Mouse (Mus musculus) common myeloid progenitor, adult 5-6 weeks (primary cell): ENCODE measurements around the gene Agap1. TPM values are rescaled to one million over a fixed set of nuclear protein-coding genes. Genes with fewer than 3 reads are reported as not detected.

Experiments used
- ATAC-seq: replicated peaks from 2 replicates; pipeline ENCODE4 v1.8.0; 2016; ENCODE audit warnings: low read depth, mild to moderate bottlenecking, moderate TSS enrichment, inconsistent platforms; ENCODE audit not compliant: poor library complexity, severe bottlenecking
- total RNA-seq: library from RNA; stranded (forward); fragments of 200-1000, 187-1606 nt; gene quantifications from 2 replicates; pipeline ENCODE4 v1.2.3, GENCODE M21; 2017

Gene Agap1
- total RNA-seq, 1 experiment from 2014 or later, result 14.2 TPM

DNA sequence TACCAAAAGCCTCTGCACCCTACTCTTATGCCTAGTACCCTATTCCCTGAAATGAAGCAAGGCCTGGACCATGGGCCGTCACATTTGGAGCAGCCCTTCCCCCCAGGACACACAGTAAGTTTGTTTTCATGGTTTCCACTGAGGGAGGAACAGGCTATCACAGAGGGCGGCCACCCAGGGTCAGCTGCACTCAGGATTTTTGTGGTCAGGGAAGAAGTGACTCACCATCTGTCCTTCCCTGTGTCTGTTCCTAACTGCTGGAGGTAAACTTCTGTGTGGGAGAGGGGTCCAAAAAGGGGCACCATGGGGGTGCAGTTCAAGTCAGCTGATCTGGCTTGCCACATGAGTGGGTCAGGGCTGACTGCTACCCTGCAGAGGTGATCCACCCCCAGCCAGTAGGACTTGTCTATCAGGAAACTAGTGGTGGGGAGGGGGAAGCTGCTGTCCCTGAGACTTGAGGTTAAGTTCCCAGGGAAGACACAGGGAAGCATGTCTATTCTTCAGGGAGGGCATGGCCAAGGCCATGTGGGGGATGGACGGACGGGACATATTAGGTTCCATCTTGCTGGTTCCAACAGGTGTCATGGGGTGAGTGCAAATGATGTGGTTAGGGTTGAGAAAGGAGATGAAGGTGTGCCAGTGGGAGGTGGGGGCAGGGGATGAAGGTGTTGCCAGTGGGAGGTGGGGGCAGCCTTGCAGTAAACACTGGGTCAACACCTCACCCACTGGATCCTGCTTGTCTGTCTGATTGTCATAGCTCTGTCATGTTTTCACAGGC lies 116.1 kb downstream of the Agap1 start:
- ATAC-seq, result no peak

DNA sequence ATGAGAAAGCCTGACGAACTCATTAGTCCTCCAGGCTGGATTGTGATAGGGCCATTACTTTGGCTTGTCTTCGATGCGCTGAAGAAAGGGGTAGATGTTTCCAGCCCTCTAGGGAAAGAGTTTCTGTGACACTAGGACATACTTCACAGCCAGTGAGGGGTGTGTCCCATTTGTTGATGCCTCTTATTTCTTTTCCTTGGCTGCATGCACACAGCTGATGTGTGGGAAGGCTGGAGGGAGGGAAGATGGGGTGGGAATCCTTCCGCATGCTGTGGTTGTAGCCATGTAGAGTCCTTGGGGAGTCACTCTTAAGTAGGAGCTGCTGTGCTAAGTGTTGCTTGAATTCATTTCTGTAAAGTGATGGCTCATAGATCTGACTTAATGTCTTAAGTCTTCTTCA lies 118.9 kb downstream of the Agap1 start:
- no peak for ATAC-seq

DNA sequence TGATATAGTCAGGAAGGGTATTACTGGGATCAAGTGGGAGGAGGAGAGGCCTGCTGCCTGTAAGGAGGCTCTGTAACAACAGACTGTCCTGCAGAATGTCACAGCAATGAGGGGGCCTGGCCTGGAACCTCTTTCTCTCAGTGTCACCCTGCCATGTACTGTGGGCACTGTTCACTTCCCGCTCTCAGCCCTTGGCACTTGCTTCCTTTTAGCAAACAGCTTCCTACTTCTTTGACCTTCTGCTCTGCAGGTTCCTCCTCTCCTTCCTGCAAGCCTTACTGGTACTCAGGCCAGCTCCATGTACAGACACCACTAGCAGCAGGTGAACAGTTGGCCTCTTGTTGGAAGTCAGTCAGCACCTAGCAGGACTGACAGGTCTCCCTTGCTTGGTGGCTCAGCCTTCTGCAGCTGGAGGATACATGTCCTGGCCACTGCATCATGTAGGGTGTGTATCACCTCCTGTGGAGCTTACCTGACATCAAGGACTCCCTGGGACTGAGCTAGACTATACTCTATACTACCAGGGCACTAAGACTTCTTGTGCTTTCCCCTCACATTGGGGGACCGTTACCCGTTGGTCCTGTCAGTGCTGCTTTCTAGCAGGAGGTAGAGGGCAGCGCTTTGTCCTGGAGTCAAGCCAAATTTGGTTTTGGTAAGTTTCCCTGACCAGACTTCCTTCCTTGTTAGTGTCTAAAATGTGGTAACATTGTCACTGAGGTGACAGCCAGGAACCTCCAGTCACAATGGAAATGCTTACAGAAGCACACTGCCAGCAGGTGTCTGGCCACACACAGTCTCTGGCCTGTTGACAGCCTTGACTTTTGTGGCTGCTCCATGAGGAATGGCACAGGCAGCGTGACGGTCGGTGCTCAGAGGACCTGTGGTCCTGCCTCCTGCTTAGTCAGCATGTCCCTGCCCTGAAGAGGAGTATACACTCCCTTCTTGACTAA lies 120.6 kb downstream of the Agap1 start:
- peak; percentile 51 for ATAC-seq

DNA sequence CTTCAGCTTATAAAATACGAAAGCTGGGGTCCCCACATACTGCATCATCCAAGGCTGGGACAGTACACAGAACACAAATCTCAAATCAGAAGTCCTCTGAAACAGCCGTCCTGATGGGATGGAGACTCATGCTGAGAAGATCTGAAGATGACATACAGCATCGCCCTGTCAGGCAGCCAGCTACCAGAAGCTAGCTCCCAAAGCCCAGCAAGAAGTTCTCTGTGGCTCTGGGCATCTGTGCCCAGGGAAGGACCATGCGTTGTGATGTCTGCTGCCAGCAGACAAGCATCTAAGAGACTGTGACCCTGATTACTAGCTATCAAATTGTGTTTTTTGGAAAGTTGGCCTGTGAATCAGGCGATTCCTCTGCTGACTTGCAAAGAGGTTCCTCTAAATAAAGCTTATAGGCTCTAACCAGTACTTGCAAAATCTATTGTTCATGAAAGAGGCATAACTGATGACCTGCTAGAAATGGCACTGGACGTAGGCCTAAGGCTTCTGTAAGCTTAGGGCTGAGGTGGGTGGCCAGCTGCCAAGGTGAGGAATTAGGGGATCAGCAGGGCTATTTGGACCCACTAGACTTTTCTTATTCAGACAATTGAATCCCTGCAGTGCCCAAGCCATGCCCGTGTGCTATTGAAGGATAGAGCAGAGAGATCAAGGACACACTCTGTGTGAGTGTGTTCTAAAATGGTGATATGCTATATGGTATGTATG lies 121.7 kb downstream of the Agap1 start:
- no peak for ATAC-seq

DNA sequence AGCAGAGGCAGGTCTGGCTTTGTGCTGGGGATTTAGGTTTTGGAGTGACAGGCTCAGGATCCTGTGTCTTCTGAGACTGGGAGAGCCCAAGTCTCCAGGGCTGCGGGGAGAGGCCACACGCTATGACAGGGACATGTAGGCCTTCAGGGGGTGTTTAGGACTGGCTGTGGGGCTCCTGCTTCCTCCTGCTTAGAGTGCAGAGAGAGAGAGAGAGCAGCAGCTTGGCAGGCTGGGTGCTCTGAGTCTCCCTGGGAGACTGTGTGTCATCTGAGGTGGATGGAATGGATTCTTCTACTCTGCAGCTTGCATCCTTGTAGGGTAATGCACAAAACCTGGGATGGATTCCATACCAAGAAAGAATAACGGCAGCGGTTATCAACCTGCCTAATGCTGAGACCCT lies 122.4 kb downstream of the Agap1 start:
- ATAC-seq, result peak; percentile 65

DNA sequence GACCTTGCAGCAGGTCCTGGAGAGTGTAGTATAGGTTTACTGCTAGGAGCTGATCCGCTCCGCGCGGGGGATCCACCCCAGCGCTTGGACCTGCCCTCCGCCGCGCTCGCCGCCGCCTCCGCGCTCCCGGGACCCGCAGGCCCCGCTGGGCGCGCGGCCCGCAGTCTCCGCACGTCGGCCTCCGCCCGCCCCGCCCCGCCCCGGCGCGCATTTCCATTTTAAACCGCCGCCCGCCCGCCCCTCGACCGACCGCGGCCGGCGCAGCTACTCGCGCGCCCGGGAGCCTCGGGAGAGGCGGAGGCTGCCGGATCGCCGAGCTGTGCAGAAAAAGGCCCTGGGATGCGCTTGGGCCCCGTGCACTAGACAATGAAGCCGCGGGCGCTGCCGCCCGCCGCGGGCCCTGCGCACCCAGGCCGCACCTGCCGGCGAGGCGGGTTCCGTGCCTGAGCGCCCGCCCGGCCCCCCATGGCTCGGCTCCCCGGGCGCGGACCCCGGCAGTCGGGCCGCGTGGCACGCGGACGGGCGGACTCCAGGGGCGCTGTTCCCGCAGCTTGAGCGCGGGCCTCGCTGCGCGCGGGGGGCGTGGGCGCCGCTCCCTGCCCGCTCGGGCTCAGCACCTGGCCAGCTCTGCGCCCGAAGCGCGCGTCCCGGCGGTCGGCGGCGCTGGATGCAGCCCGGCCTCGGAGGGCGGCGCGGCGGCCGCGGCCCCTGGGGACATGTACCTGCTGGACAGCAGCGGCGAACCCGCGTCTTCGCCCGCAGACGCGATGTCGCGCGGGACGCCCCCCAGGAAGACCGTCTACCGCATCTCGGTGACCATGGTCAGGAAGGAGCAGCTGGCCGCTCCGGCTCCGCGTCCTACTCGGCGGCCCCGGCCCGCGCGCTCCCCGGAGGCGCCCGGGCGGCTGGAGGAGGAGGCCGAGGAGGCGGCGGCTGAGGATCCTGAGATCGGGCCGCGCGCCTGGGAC lies 125.7 kb downstream of the Agap1 start:
- ATAC-seq, result peak; percentile 43; the same call in 1 of the 2 replicates

DNA sequence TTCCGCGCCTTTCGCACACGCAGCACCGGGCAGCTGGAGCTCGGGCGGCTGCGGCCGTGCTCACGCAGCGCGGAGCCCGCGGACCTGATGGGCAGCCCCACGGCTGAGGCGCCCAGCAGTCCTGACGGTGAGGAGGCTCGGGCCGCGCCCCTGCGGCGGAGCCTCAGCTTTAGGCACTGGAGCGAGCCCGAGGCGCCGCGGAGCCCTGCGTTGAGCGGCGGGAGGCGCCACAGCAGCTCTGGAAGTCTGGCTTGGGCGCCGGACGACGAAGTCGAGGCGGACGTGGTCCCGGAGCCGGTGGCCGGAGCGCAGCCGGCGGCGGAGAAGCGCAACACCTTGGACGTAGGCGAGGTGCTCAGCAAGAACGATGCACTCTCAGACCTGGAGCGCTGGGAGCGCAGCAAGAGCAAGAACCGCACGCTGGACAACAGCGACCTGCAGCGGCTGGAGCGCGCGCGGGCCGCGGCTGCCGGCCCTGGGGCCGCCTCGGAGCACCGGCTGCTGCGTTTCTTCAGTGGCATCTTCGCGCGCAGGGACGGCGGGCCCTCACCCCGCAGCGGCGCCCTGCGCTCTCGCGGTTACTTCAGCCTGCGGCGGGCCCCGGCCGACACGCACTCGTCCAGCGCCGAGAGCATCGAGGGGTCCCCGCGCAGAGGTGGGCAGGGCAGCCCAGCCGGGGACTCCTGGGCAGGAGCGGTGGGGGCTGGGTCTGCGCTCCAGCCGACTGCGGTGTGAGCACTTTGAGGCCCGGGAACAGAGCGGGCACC lies 126.6 kb downstream of the Agap1 start:
- no peak for ATAC-seq

DNA sequence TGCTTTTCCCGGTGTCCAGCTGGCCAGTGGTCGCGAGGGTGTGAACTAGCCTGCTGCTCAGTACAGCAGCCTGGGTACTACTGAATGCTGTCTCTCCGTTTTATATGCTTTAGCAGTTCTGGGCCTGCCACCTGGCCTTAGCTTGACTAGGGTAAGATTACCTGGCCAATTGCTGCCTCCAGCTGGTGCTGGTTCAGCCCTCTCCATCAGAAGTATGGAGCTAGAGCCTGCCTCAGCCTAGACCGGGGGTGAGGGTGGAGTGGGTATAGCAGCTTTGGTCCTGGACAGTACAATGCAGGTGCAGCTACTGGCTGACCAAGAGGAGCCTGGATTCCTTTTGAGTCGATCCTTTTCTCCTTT lies 127.1 kb downstream of the Agap1 start:
- no peak for ATAC-seq

DNA sequence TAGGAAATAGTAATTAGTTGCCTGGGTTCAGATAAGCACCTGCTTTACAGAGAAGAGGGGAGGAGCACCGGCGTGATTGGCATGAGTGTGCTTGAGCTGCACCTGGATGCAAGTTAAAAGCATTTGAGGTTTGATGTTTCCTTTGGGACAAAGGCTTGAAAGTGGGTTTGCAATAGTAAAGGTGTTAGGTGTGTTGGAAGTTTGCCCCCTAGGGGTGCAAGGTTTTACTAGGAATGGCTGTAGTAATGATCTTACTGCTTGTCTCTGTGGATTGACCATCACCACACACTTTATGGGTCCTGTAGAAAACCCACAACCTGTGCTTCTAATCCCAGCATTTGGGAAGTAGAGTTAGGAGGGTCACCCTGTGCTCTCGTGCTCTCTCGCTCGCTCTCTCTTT lies 128.8 kb downstream of the Agap1 start:
- ATAC-seq, result no peak

DNA sequence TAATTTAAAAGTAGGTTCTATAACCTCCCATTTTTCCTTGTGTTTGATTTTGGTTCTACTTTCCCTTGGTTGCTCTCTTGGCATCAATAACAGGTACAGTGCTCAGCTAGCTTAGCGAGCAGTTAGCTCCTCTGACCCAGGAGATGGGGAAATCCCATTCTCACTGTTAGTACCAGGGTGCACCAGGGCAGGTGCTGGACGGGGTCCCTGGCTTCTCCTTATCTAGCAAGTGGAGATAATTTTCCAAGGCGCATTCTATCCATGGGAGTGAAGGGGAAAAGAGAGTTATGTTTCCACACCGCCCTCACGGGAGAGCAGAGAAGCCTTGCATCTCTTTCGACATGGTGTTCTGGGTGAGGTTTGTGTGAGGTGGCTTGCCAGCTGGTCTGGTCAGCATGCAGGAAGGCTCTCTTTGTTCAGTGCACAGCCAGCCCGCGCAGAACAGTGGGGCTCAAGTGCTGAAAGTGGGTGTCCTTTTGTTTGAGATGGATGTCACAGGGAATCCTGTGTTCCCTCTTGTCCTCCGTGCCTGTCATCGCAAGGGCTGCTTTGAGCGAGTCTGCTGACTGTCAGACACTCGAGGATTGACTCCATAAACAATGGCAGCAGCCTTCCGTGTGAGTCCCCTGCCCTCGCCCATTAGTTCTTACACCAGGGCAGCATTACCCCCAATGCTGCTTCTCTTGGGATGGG lies 132.5 kb downstream of the Agap1 start:
- ATAC-seq, result no peak

DNA sequence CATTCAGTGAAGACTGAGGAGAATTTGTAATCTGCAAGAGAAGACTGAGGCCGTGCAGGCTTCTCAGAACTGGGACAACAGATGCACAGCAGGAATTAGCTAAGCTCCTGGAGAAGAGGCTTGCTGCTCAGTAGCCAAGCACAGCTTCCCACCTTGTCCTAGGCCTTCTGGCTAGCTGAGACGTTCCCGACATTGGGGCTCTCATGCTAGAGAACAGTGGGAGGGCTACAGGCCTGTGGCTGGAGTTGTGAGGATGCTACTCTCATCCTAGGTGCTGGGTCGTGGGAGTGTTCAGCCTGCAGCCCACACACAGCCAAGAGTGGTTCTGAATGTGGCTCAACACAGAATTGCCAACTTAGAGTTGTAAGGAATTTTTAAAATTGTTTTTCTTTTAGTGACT lies 133.5 kb downstream of the Agap1 start:
- no peak for ATAC-seq

DNA sequence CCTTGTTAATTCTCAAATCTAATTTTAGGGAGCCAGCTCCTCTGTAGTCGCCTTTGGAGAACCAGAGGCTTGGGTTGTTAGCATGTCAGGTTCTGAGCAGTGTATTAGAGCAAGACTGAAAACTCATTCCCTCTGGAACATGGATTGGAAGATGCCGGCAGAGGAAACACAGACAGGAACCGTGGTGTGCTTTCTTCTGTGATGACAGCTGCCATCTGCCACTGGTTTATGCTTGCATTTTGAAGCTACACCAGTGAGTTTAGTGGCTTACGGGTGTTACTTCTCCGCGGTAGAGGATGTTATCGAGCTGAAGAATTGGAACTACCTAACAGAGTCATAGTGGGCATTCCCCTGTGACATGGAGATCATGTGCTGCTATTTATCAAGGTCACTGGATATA lies 136.4 kb downstream of the Agap1 start:
- no peak for ATAC-seq

DNA sequence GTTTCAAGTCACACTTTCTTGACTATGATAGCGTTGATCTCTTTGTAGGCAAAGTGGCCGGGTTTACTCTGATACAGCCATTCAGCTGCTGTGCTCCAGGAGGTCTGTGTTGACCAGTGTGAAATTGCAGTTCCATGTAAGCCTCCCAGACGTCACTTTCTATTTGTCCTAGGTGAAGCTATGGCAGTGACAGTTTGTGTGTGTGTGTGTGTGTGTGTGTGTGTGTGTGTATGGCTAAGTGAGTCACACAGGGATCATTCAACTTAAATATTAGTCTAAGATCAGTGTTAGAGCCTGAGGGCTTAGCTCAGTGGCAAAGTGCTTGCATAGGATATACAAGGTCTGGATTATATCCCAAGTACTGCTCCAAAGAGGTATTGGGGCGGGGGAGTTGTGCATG lies 138.6 kb downstream of the Agap1 start:
- no peak for ATAC-seq

DNA sequence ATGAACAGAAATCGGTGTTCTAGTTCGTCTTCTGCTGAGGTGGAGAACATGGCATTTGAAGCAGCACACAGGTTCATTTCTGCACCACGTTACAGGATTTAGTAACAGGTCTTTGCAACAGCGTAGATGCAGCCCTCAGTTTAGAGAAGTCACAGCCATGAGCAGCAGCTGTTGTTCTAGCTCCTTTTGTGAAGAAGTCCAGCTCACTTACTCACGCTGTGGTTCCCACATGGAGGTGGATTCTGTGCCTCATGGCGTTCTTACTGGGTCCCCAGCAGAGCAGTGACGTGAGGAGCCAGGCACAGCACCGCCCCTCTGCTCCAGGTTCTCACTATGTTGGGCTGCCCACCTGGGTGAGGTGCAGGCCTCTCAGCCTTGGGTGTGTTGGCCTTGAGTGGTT lies 140.4 kb downstream of the Agap1 start:
- no peak for ATAC-seq

DNA sequence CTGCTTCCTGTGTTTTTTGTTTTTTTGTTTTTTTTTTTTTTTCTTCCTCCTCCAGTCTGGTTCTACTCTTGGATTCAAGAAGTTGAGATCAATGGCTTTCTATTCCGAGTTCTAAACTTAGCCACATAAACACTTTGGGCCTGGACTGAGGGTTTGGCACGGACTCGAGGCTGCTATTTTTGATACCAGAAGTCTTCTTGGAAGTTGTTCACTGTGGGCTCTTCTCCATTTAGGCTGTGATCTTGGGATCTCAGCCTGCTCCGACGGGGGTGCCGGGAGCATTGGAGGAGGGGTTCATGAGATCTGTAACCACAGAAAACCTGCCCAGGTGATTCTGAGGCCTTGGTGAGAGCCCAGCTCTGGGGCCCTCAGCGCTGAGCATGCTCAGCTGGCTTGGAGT lies 140.8 kb downstream of the Agap1 start:
- no peak for ATAC-seq

DNA sequence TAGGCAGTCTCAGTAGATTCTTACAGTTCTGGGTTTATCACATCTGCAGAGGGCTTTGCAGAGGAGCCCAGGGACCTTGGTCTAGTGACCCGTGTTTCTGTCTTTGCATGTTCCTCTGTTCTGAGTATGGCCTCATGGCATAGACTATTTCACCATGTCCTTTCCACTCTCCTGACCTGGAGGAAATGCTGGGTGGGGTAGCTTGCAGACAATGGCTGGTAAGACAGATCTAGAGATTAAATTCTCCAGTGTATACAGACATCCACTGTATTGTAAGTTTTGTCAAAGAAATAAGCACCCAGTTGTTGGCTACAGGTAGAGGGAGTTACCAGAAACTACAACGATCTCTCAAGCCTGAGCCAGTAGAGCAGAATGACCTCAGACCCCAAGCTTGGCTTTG lies 141.6 kb downstream of the Agap1 start:
- ATAC-seq, result no peak

DNA sequence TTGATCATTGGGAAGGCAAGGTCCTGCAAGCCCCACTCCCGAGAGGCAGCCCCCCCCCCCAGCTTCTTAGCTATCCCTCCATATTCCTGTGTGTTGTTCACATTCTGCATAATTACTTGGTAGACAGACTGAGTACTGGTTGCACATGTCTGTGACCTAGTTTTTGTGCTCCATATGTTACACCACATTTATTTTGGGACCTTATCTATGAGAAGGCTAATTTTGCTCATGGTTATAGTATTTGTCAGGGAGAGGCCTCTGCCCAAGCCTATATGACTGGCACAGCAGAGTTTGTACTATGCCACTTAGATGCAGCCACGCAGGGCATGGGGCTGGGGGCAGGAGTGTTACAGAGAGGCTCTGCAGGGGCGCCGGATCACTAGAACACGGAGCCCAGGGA lies 144.3 kb downstream of the Agap1 start:
- no peak for ATAC-seq

DNA sequence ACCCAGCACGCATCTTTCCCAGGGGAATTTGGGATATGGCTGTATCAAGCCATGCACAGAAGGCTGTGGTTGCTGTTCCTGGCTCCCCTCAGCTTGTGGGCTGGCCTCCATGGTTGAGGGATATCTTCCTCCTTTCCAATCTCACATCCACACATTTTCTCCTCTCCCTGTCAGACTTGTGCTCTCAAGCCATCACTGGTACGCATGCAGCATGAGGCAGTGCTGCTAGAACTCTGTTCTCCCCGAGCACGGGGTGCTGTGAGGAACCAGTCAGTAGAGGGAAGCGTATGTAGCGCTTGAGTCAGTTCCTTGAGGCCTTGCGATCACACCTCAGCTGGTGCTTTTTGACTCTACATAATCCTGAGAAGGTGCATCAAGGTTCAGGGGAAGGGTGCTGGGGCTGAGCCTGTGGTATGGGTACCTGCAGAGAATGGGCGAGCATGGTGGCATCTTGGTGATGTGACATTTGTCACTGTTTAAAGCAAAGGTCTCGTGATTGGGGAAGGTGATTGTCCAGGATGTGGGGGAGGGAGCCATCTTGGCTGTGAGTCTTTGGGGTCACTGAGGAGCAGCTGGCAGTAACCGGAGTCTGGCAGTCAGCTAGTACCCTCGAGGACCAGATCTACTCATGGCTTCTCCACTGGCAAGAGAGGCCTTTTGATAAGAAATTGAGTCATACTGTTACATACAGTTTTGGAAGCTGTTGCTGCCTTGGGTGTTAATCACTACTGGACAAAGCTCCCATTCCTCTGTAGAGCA lies 145.6 kb downstream of the Agap1 start:
- no peak for ATAC-seq
